Mouse (Mus musculus): Measurements from ENCODE around the gene Med24. TPM values are rescaled to one million over a fixed set of nuclear protein-coding genes. Genes with fewer than 3 reads are reported as not detected.
"Not testable (repeated sequence)": the region's sequence is repeated elsewhere in the genome, so short reads cannot be mapped to it uniquely, and the experiment has no call there.

Med24 gene
- total RNA-seq, 2 experiments from 2014 or later, result 96.8 to 99.4 TPM

- intact Hi-C loops (cut with DNase I), result no loop called here
Measured at GRCm38 (mm10) chr11:98746855-98747693, 17.8 kb upstream of the Med24 start.

GRCm38 (mm10) chr11:98745932-98746853 is 17.0 kb upstream of the Med24 start:
- intact Hi-C loops (cut with DNase I), result no loop called here

More at GRCm38 (mm10) chr11:98746855-98747693, 17.8 kb upstream of the Med24 start:
- peak; percentile 94 for DNase-seq

GRCm38 (mm10) chr11:98744456-98745019 is 15.3 kb upstream of the Med24 start:
- intact Hi-C loops (cut with DNase I), result loop anchor here (5.0 kb wide), 1 partner anchor 33 kb away; the partner anchor contains the start of gene Nr1d1
- no peak for DNase-seq

More at GRCm38 (mm10) chr11:98745932-98746853, 17.0 kb upstream of the Med24 start:
- no peak for DNase-seq

- intact Hi-C loops (cut with DNase I), result loop anchor here (2.0 to 5.0 kb wide), 2 partner anchors 34 to 43 kb away; partner anchors contain the start of gene Nr1d1
- peak; percentile 76 for DNase-seq
Measured at GRCm38 (mm10) chr11:98743655-98744345, 14.6 kb upstream of the Med24 start.

GRCm38 (mm10) chr11:98742397-98743291 is 13.4 kb upstream of the Med24 start:
- DNase-seq, result peak; percentile 71
- intact Hi-C loops (cut with DNase I), result loop anchor here (2.0 to 5.0 kb wide), 2 partner anchors 35 to 44 kb away; partner anchors contain the start of gene Nr1d1

GRCm38 (mm10) chr11:98741622-98742396 is 12.6 kb upstream of the Med24 start:
- intact Hi-C loops (cut with DNase I), result loop anchor here (2.0 to 5.0 kb wide), 2 partner anchors 35 to 45 kb away; partner anchors contain the start of gene Nr1d1

GRCm38 (mm10) chr11:98741051-98741620 is 11.9 kb upstream of the Med24 start:
- intact Hi-C loops (cut with DNase I), result loop anchor here (5.0 kb wide), 1 partner anchor 36 kb away; the partner anchor contains the start of gene Nr1d1
- DNase-seq, result no peak

More at GRCm38 (mm10) chr11:98741622-98742396, 12.6 kb upstream of the Med24 start:
- peak; percentile 88 for DNase-seq

- intact Hi-C loops (cut with DNase I), result loop anchor here (5.0 kb wide), 1 partner anchor 37 kb away; the partner anchor contains the start of gene Nr1d1
- DNase-seq, result peak; percentile 70
Measured at GRCm38 (mm10) chr11:98740393-98741050, 11.3 kb upstream of the Med24 start, which contains the start of gene Thra. Gene Thra (plus strand): TSS chr11:98740638.

- intact Hi-C loops (cut with DNase I), result loop anchor here (5.0 kb wide), 1 partner anchor 37 kb away; the partner anchor contains the start of gene Nr1d1
- DNase-seq, result peak; percentile 50
Measured at GRCm38 (mm10) chr11:98740026-98740392, 10.8 kb upstream of the Med24 start.

GRCm38 (mm10) chr11:98738925-98739324 is 9.7 kb upstream of the Med24 start:
- intact Hi-C loops (cut with DNase I), result no loop called here
- peak; percentile 45 for DNase-seq

- peak; percentile 73 for DNase-seq
- intact Hi-C loops (cut with DNase I), result no loop called here
Measured at GRCm38 (mm10) chr11:98738428-98738911, 9.2 kb upstream of the Med24 start.

GRCm38 (mm10) chr11:98737220-98737619 is 8.0 kb upstream of the Med24 start:
- DNase-seq; intact Hi-C loops (cut with DNase I): not testable (repeated sequence)

- no peak for DNase-seq
- intact Hi-C loops (cut with DNase I), result no loop called here
Measured at GRCm38 (mm10) chr11:98736176-98736575, 6.9 kb upstream of the Med24 start.

GRCm38 (mm10) chr11:98735111-98735510 is 5.9 kb upstream of the Med24 start:
- intact Hi-C loops (cut with DNase I), result no loop called here
- no peak for DNase-seq

- no peak for DNase-seq
- intact Hi-C loops (cut with DNase I), result no loop called here
Measured at GRCm38 (mm10) chr11:98734020-98734419, 4.8 kb upstream of the Med24 start.

- peak; percentile 90 for DNase-seq
- intact Hi-C loops (cut with DNase I), result no loop called here
Measured at GRCm38 (mm10) chr11:98731134-98731533, 1.9 kb upstream of the Med24 start.

- intact Hi-C loops (cut with DNase I), result no loop called here
- no peak for DNase-seq
Measured at GRCm38 (mm10) chr11:98730727-98731126, 1.5 kb upstream of the Med24 start.
